Mouse (Mus musculus) neural tube, embryonic 11.5 days (tissue): Measurements from ENCODE around the gene Lrrc8a. TPM values are rescaled to one million over a fixed set of nuclear protein-coding genes. Genes with fewer than 3 reads are reported as not detected.

Source experiments
- ATAC-seq: fragments of 200-750 bp; cut with Nextera tagmentation; 2 replicates; pipeline ENCODE4 v1.8.0; 2017; ENCODE audit warnings: moderate number of reproducible peaks, mild to moderate bottlenecking, moderate TSS enrichment, moderate library complexity; ENCODE audit not compliant: insufficient read depth, low FRiP score, low TSS enrichment
- DNase-seq: peaks from one replicate; pipeline ENCODE4 v3.0.0-alpha.2; 2015; ENCODE audit warnings: low spot score
- H3K27ac ChIP-seq: fragments of 300-500 bp; sonication (generic); 2 replicates; pipeline ENCODE4 v1.5.1; 2014; ENCODE audit warnings: low read depth, mild to moderate bottlenecking, low read length
- H3K27me3 ChIP-seq: fragments of 300-500 bp; sonication (generic); 2 replicates; pipeline ENCODE4 v1.6.1; 2014; ENCODE audit warnings: mild to moderate bottlenecking, low read length, mixed read lengths; ENCODE audit not compliant: control insufficient read depth, insufficient read depth
- H3K36me3 ChIP-seq: fragments of 300-500 bp; sonication (generic); 2 replicates; pipeline ENCODE4 v1.6.1; 2014; ENCODE audit warnings: mild to moderate bottlenecking, low read length, moderate library complexity, mixed read lengths; ENCODE audit not compliant: control insufficient read depth, insufficient read depth
- H3K4me1 ChIP-seq: fragments of 300-500 bp; sonication (generic); 2 replicates; pipeline ENCODE4 v1.6.1; 2014; ENCODE audit warnings: low read length, mixed read lengths; ENCODE audit not compliant: control insufficient read depth, insufficient read depth
- H3K4me2 ChIP-seq: fragments of 300-500 bp; sonication (generic); 2 replicates; pipeline ENCODE4 v1.6.1; 2014; ENCODE audit warnings: low read depth, mild to moderate bottlenecking, moderate library complexity
- H3K4me3 ChIP-seq: fragments of 300-500 bp; sonication (generic); 2 replicates; pipeline ENCODE4 v1.5.1; 2014; ENCODE audit warnings: low read depth, low read length
- H3K9ac ChIP-seq: fragments of 300-500 bp; sonication (generic); 2 replicates; pipeline ENCODE4 v1.6.1; 2014; ENCODE audit warnings: mild to moderate bottlenecking, low read length
- H3K9me3 ChIP-seq: fragments of 300-500 bp; sonication (generic); 2 replicates; pipeline ENCODE4 v1.6.1; 2016; ENCODE audit warnings: low read length; ENCODE audit not compliant: control insufficient read depth
- WGBS: fragments of 180-500 bp; shearing (Covaris S2); extraction: QIAGEN DNeasy Blood & Tissue Kit; methylation state at CpG from one replicate; pipeline ENCODE4 v1.1.7; 2014; 5-methylcytosine and 5-hydroxymethylcytosine counted together
- polyA plus RNA-seq: library from polyadenylated mRNA; unstranded; fragments of >200 nt; fragmentation: Nextera tagmentation; extraction: Ambion mirVana; gene quantifications from 2 replicates; pipeline ENCODE4 v1.2.1, GENCODE M21; 2014

Lrrc8a gene
- polyA plus RNA-seq, 1 experiment from 2014 or later: 49.7 TPM

GRCm38 (mm10) chr2:30235593-30235992 lies 1.9 kb upstream of the Lrrc8a start:
- no peak overlapping the region for H3K9ac ChIP-seq

DNA sequence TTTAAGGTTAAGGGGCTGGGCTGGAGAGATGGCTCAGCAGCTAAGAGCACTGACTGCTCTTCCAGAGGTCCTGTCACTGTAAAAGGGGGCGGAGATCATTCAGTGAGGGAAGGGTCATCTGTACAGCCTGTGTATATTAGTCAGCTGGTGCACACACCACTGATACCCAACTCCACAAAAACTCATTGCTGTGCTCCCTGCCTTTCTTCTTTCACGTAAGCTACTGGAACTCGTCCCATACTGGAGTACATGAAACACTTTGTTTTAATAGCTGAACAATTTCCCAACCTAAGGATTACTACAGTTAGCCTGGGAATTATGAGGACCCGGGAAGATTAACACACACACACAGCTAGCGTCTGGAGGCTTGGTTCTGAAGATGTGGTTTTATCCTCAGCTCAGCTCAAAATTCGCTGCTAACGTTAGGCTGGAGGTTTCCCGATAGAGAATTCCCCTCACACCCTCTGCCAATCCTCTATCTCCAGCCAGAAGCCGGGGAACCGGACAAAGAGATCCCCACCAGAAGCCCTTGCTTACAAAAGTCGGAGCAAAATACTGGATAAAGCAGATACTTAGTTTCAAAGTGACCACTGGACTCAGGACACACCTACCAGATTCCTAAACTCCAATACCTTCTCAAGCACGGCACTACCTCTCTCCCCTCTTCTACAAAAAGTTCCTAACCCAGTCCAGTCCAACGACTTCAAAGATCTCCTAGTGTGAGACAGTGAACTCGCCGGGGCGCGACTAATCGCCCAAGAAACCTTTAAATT lies 903 bp upstream of the Lrrc8a start:
- ATAC-seq: no peak
- 6% methylated on average over 18 of the region's 18 CpGs for WGBS
- peak overlapping the region; percentile 98 for H3K4me3 ChIP-seq
- peaks cover 6% of the 10 kb centered on the region for H3K36me3 ChIP-seq
- H3K27me3 ChIP-seq: no peaks in the 10 kb centered on the region
- H3K9me3 ChIP-seq: no peaks in the 10 kb centered on the region
- peak overlapping the region; percentile 69 for H3K9ac ChIP-seq
- peak overlapping the region; percentile 85; the same call in 1 of the 2 replicates for H3K27ac ChIP-seq
- peak; percentile 21 for DNase-seq
- peaks cover 15% of the 10 kb centered on the region for H3K4me1 ChIP-seq
- H3K4me2 ChIP-seq: peak overlapping the region; percentile 66

More at GRCm38 (mm10) chr2:30235593-30235992, 1.9 kb upstream of the Lrrc8a start:
- Histone ChIP-seq H3K4me2 (no peak overlapping the region), H3K9me3 (no peaks in the 10 kb centered on the region), H3K36me3 (peaks cover under 1% of the 10 kb centered on the region), H3K27me3 (no peaks in the 10 kb centered on the region), H3K27ac (no peak overlapping the region), H3K4me1 (peaks cover 15% of the 10 kb centered on the region), H3K4me3 (no peak overlapping the region)
- no peak for ATAC-seq
- WGBS: 86% methylated on average over 5 of the region's 5 CpGs
- DNase-seq: no peak

DNA sequence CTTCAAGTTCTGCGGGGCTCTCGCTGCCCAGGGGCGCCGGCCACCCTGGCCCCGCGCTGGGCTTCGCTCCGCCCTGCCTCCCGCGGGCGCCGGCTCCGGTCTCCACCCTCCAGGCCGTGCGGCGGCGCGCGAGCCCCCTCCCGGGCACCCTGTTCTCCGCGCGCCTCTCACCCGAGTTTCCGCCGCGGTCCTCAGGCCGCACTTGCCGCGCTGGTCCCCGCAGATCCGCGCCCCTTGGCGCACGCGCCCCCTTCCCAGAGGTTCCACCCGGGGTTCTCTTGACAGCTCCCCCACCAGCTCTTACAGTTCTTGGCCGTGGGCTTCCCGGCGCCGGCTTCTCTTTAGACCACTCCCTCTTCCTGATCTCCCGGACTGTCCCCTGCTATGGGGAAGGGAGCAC lies 366 bp downstream of the Lrrc8a start:
- H3K4me1 ChIP-seq: peaks cover 15% of the 10 kb centered on the region
- peaks cover 6% of the 10 kb centered on the region for H3K36me3 ChIP-seq
- peak overlapping the region; percentile 90 for H3K9ac ChIP-seq
- DNase-seq (no peak), ATAC-seq (peak; percentile 83)
- no peaks in the 10 kb centered on the region for H3K9me3 ChIP-seq
- H3K4me2 ChIP-seq: peak overlapping the region; percentile 85
- peak overlapping the region; percentile 85 for H3K27ac ChIP-seq
- WGBS: under 1% methylated on average over 21 of the region's 42 CpGs
- peak overlapping the region; percentile 98 for H3K4me3 ChIP-seq
- no peaks in the 10 kb centered on the region for H3K27me3 ChIP-seq

- DNase-seq: no peak
- Histone ChIP-seq H3K4me3 (peak overlapping the region; percentile 98), H3K9me3 (no peaks in the 10 kb centered on the region), H3K36me3 (peaks cover 6% of the 10 kb centered on the region), H3K9ac (peak overlapping the region; percentile 90), H3K27me3 (no peaks in the 10 kb centered on the region), H3K4me2 (peak overlapping the region; percentile 85), H3K4me1 (peaks cover 15% of the 10 kb centered on the region), H3K27ac (no peak overlapping the region)
- WGBS: 74% methylated on average over 3 of the region's 3 CpGs
- ATAC-seq: no peak
These were observed 1.5 kb downstream of the Lrrc8a start for GRCm38 (mm10) chr2:30238906-30239465.

GRCm38 (mm10) chr2:30239777-30240176 lies 2.3 kb downstream of the Lrrc8a start:
- ATAC-seq: no peak
- no peak overlapping the region for H3K27ac ChIP-seq
- H3K9me3 ChIP-seq: no peaks in the 10 kb centered on the region
- no peak overlapping the region for H3K4me3 ChIP-seq
- 94% methylated on average over 4 of the region's 4 CpGs for WGBS
- peaks cover 6% of the 10 kb centered on the region for H3K36me3 ChIP-seq
- DNase-seq: no peak
- no peak overlapping the region for H3K4me2 ChIP-seq
- H3K27me3 ChIP-seq: no peaks in the 10 kb centered on the region
- peaks cover 15% of the 10 kb centered on the region for H3K4me1 ChIP-seq
- H3K9ac ChIP-seq: no peak overlapping the region

- Histone ChIP-seq H3K9me3 (no peaks in the 10 kb centered on the region), H3K4me2 (no peak within 1 kb of the TSS), H3K9ac (no peak within 1 kb of the TSS; the same call in 1 of the 2 replicates), H3K4me1 (peaks cover 15% of the 10 kb centered on the region), H3K27me3 (no peaks in the 10 kb centered on the region), H3K27ac (no peak within 1 kb of the TSS), H3K4me3 (no peak within 1 kb of the TSS), H3K36me3 (peaks cover 6% of the 10 kb centered on the region)
- WGBS: 87% methylated on average over 2 of the region's 2 CpGs
- DNase-seq (no peak), ATAC-seq (no peak)
These were observed 2.8 kb downstream of the Lrrc8a start, which contains the start of gene Gm28035 for GRCm38 (mm10) chr2:30240267-30240666. Gene Gm28035 (plus strand): TSS chr2:30240567.

- peaks cover 15% of the 10 kb centered on the region for H3K4me1 ChIP-seq
- DNase-seq: peak; percentile 19
- no peak overlapping the region for H3K4me3 ChIP-seq
- H3K9ac ChIP-seq: no peak overlapping the region
- peak overlapping the region; percentile 29; the same call in 1 of the 2 replicates for H3K27ac ChIP-seq
- no peak for ATAC-seq
- H3K4me2 ChIP-seq: no peak overlapping the region
- H3K9me3 ChIP-seq: no peaks in the 10 kb centered on the region
- no peaks in the 10 kb centered on the region for H3K27me3 ChIP-seq
- peaks cover 6% of the 10 kb centered on the region for H3K36me3 ChIP-seq
- WGBS: 38% methylated on average over 4 of the region's 4 CpGs
These were observed 5.0 kb downstream of the Lrrc8a start for GRCm38 (mm10) chr2:30242509-30242908.

DNA sequence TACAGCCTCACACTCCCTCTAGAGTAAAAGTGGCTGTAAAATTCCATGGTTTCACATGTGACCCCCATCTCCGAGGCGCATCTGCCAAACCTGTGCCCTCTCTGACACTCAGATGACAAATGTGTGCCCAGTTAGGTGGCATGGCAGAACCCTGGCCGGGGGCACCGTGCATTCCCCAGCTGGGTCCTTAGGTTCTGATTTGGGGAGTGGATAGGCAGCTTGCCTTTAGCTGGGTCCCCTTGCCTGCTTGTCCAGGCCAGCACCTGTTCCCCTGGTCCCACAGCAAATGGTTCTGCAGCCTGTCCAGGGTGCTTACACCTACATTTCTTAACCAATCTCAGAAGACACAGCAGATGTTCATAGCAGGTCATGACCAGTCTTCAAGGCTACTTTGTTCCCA lies 5.9 kb downstream of the Lrrc8a start:
- Histone ChIP-seq H3K36me3 (peaks cover 6% of the 10 kb centered on the region), H3K9me3 (no peaks in the 10 kb centered on the region), H3K4me1 (peaks cover 12% of the 10 kb centered on the region), H3K27ac (no peak overlapping the region), H3K4me2 (no peak overlapping the region), H3K9ac (no peak overlapping the region), H3K27me3 (no peaks in the 10 kb centered on the region), H3K4me3 (no peak overlapping the region)
- no peak for ATAC-seq
- WGBS: 87% methylated on average over 4 of the region's 4 CpGs
- DNase-seq: no peak
